9 mouse cellular contexts compared by ENCODE assay signal in the genomic region with DNA sequence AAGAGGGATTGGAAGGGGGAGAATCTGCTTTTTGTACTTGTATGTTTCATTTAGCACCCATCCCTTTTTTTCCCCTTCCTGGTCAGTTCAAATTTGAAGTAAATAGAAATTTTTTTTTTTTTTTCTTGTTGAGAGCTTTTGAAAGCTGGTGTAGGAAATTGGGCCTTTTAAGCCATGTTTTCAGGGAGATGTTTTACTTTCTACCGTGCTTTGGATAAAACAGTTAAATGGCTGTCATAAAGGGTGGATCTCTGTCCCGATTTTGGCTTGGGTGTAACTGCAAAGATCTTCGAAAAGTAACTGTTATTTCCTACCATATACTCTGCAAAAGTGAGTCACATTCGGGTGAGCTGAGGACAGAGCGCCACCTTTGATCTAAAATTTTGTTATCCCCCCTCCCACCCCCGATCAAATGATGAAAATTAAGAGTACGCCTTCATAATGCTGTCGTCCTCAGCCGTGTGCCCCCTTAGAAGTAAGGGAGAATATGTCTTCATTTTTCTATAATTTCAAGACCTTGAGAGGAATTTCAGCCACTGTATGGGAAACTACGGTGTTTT. TPM values are rescaled to one million over a fixed set of nuclear protein-coding genes. Genes with fewer than 3 reads are reported as not detected.
DNase-seq lines count a peak whose midpoint lies in the region; ATAC-seq and TF ChIP-seq lines count a peak whose summit lies in the region.
"Had no signal": no experiment of that assay in that cellular context is flagged by ENCODE, and none has a peak within 500 bp of the region (broad histone marks: within the 10 kb centered on the region; RNA-seq: fewer than 3 reads in every experiment).

No protein-coding gene starts in this region.

- no peak for DNase-seq in left cerebral cortex, adult 2 months (ENCODE audit: extremely low spot score in 1 of 2, low spot score in 2 of 2)
- DNase-seq in left cerebral cortex, postnatal 36 days (ENCODE audit: low spot score in 2 of 2) = no peak
- DNase-seq in limb, embryonic 10.5 days (ENCODE audit: low spot score) = no peak
- DNase-seq in adrenal gland, postnatal 10 days = no peak
- no peak for DNase-seq in gastrocnemius, postnatal 25 days
- DNase-seq in right cerebral cortex, postnatal 10 days (ENCODE audit: low spot score in 2 of 2) = no peak

- H3K27ac ChIP-seq in left cerebral cortex, adult 2 months = peak overlapping the region; percentile 100
- H3K27ac ChIP-seq in embryonic facial prominence, embryonic 15.5 days (replicated peaks) = no peak overlapping the region
- H3K27ac ChIP-seq in limb, embryonic 10.5 days = no peak overlapping the region
- H3K27ac ChIP-seq in neural tube, embryonic 14.5 days (ENCODE audit: low read depth, low read length) = peak overlapping the region; percentile 100; the same call in 1 of the 2 replicates

- no peaks in the 10 kb centered on the region for H3K27me3 ChIP-seq in embryonic facial prominence, embryonic 15.5 days
- no peaks in the 10 kb centered on the region for H3K27me3 ChIP-seq in limb, embryonic 10.5 days (ENCODE audit: low read depth, poor library complexity, severe bottlenecking)
- H3K27me3 ChIP-seq in neural tube, embryonic 14.5 days (ENCODE audit: control insufficient read depth, insufficient read depth, low read length) = no peaks in the 10 kb centered on the region

- no peaks in the 10 kb centered on the region for H3K9me3 ChIP-seq in embryonic facial prominence, embryonic 15.5 days (replicated peaks)
- H3K9me3 ChIP-seq in limb, embryonic 10.5 days (replicated peaks) = no peaks in the 10 kb centered on the region
- no peaks in the 10 kb centered on the region for H3K9me3 ChIP-seq in neural tube, embryonic 14.5 days (ENCODE audit: control insufficient read depth, low read length)

- WGBS in embryonic facial prominence, embryonic 15.5 days = 65% methylated on average over 10 of the region's 10 CpGs
- 77% methylated on average over 10 of the region's 10 CpGs for WGBS in limb, embryonic 10.5 days
- WGBS in neural tube, embryonic 14.5 days = 62% methylated on average over 10 of the region's 10 CpGs

- H3K4me2 ChIP-seq in embryonic facial prominence, embryonic 15.5 days (replicated peaks) = peak overlapping the region; percentile 87
- peak overlapping the region; percentile 73 for H3K4me2 ChIP-seq in neural tube, embryonic 14.5 days (ENCODE audit: low read depth, low read length)

- TF ChIP-seq CTCF in left cerebral cortex, adult 2 months (IDR thresholded peaks at IDR 0.05) = no peak

- H3K9ac ChIP-seq in embryonic facial prominence, embryonic 15.5 days = no peak overlapping the region
- H3K9ac ChIP-seq in neural tube, embryonic 14.5 days (replicated peaks; ENCODE audit: low read depth, low read length) = peak overlapping the region; percentile 98

- peak overlapping the region; percentile 100 for H3K4me3 ChIP-seq in left cerebral cortex, adult 2 months
- H3K4me3 ChIP-seq in embryonic facial prominence, embryonic 15.5 days (replicated peaks) = peak overlapping the region; percentile 97
- peak overlapping the region; percentile 99 for H3K4me3 ChIP-seq in limb, embryonic 10.5 days
- H3K4me3 ChIP-seq in neural tube, embryonic 14.5 days (ENCODE audit: low read depth, low read length) = peak overlapping the region; percentile 96

- no peaks in the 10 kb centered on the region for H3K36me3 ChIP-seq in embryonic facial prominence, embryonic 15.5 days
- H3K36me3 ChIP-seq in limb, embryonic 10.5 days = no peaks in the 10 kb centered on the region
- no peaks in the 10 kb centered on the region for H3K36me3 ChIP-seq in neural tube, embryonic 14.5 days (ENCODE audit: control insufficient read depth, insufficient read depth, low read length)

- peaks cover 13% of the 10 kb centered on the region for H3K4me1 ChIP-seq in embryonic facial prominence, embryonic 15.5 days
- peaks cover 16% of the 10 kb centered on the region for H3K4me1 ChIP-seq in limb, embryonic 10.5 days
- H3K4me1 ChIP-seq in neural tube, embryonic 14.5 days (ENCODE audit: control insufficient read depth, insufficient read depth, low read length) = peaks cover 8% of the 10 kb centered on the region; the same call in 1 of the 2 replicates

- intact Hi-C loops in left cerebral cortex, adult 2 months (cut with DNase I) = loop anchor here (5.0 kb wide), 1 partner anchor 60 kb away; no protein-coding TSS in a partner anchor
- intact Hi-C loops in left cerebral cortex, postnatal 36 days (cut with DNase I) = loop anchor here (5.0 to 10.0 kb wide), 8 partner anchors 100 to 1205 kb away; no protein-coding TSS in a partner anchor

- no peak for ATAC-seq in embryonic facial prominence, embryonic 15.5 days (ENCODE audit: insufficient number of reproducible peaks, low FRiP score, low TSS enrichment, low read depth)
- ATAC-seq in neural tube, embryonic 14.5 days (ENCODE audit: low read depth) = no peak
- ATAC-seq: inflammation-experienced regulatory T-cells, adult 6 months had no signal

RNA-seq across cellular contexts. Expression of gene Atp2b1, which starts 2.7 kb away (rescaled TPM):
- total RNA-seq in left cerebral cortex, adult 2 months (2021) = 100 to 1,000 TPM; 686 to 742 TPM
- 100 to 1,000 TPM; 707 to 758 TPM for total RNA-seq in left cerebral cortex, postnatal 36 days (2021)
- polyA plus RNA-seq in embryonic facial prominence, embryonic 15.5 days (2015; fragmentation: Nextera tagmentation; extraction: Ambion mirVana) = 116 and 122 TPM in 2 replicates
- 105 and 110 TPM in 2 replicates for polyA plus RNA-seq in limb, embryonic 10.5 days (2016; fragmentation: Nextera tagmentation; extraction: Ambion mirVana)
- 359 and 412 TPM in 2 replicates for polyA plus RNA-seq in neural tube, embryonic 14.5 days (2014; fragmentation: Nextera tagmentation; extraction: Ambion mirVana)
- total RNA-seq in adrenal gland, postnatal 10 days (2021) = 10 to 100 TPM; 53.1 to 57.7 TPM
- total RNA-seq in gastrocnemius, postnatal 25 days (2021) = 10 to 100 TPM; 62.0 to 62.8 TPM

Comparison
In these comparisons a context has a peak if more than half of its experiments do, and no peak if none do; other contexts are left out.
1. H3K27ac ChIP-seq: peak in left cerebral cortex, adult 2 months (single experiment) and neural tube, embryonic 14.5 days (single experiment); none in embryonic facial prominence, embryonic 15.5 days (single experiment) and limb, embryonic 10.5 days (single experiment).
2. RNA of gene Atp2b1, which starts 2.7 kb away (total RNA-seq): 707 to 758 TPM in left cerebral cortex, postnatal 36 days and 686 to 742 TPM in left cerebral cortex, adult 2 months; 62.0 to 62.8 TPM in gastrocnemius, postnatal 25 days and 53.1 to 57.7 TPM in adrenal gland, postnatal 10 days; every median in the first group is over 10 times any median in the second.
3. Peak in every context shown above with its lines, with median percentiles within 50 percentile points of each other: H3K4me3 ChIP-seq.